Mouse (Mus musculus): ENCODE results near the gene Etl4. TPM values are rescaled to one million over a fixed set of nuclear protein-coding genes. Genes with fewer than 3 reads are reported as not detected.

Etl4 gene
- polyA plus RNA-seq, 1 experiment from 2014 or later = 33.4 TPM

GRCm38 (mm10) chr2:20849346-20849745 lies 939.8 kb downstream of the Etl4 start:
- no peak overlapping the region for H3K27ac ChIP-seq (ENCODE audit: low read depth)
- H3K4me2 ChIP-seq = no peak overlapping the region
- H3K9me3 ChIP-seq (ENCODE audit: low read depth, low read length) = no peaks in the 10 kb centered on the region
- WGBS = 86% methylated on average over 18 of the region's 18 CpGs
- no peaks in the 10 kb centered on the region for H3K4me1 ChIP-seq (ENCODE audit: insufficient read depth)
- no peak for ATAC-seq (ENCODE audit: insufficient read depth)
- H3K9ac ChIP-seq = no peak overlapping the region
- no peaks in the 10 kb centered on the region for H3K27me3 ChIP-seq (ENCODE audit: insufficient read depth, low read length)
- no peak for TF ChIP-seq CTCF (IDR thresholded peaks at IDR 0.05; ENCODE audit: low read depth)
- no peak for DNase-seq
- no peak overlapping the region for H3K4me3 ChIP-seq (ENCODE audit: low read depth, low read length)
- H3K36me3 ChIP-seq (ENCODE audit: insufficient read depth) = peaks cover 65% of the 10 kb centered on the region

Small RNA genes within 50 kb of the gene (microRNA-seq; reads per million reads assigned to microRNA genes)
- not detected for gene Gm44457 (ENCODE audit: borderline number of aligned reads)

Measured in lung, embryonic 14.5 days (tissue).